Mouse (Mus musculus) MN1 (cell line): ENCODE results near the gene Neu3.

Experiments used
- DNase-seq: peaks from one replicate; pipeline ENCODE4 v3.0.0-alpha.2; 2016; ENCODE audit warnings: low spot score

Neu3 gene

GRCm38 (mm10) chr7:99794096-99794495 lies 34.1 kb downstream of the Neu3 start:
- DNase-seq = peak; percentile 72

GRCm38 (mm10) chr7:99790816-99791215 lies 37.4 kb downstream of the Neu3 start:
- DNase-seq = no peak

GRCm38 (mm10) chr7:99788563-99788962 lies 39.7 kb downstream of the Neu3 start:
- peak; percentile 17 for DNase-seq

- DNase-seq = no peak
These were observed 40.3 kb downstream of the Neu3 start for GRCm38 (mm10) chr7:99787935-99788334.

GRCm38 (mm10) chr7:99786774-99787173 lies 41.4 kb downstream of the Neu3 start:
- no peak for DNase-seq

GRCm38 (mm10) chr7:99785553-99785952 lies 42.7 kb downstream of the Neu3 start:
- no peak for DNase-seq

- DNase-seq = no peak
These were observed 44.8 kb downstream of the Neu3 start for GRCm38 (mm10) chr7:99783421-99783820.

GRCm38 (mm10) chr7:99781916-99782315 lies 46.3 kb downstream of the Neu3 start:
- no peak for DNase-seq

GRCm38 (mm10) chr7:99781385-99781784 lies 46.8 kb downstream of the Neu3 start:
- no peak for DNase-seq

- no peak for DNase-seq
These were observed 65.0 kb downstream of the Neu3 start, which contains the start of gene Olfr521 for GRCm38 (mm10) chr7:99763207-99763606. Olfr521 (plus strand) TSS chr7:99763507.
